Mouse (Mus musculus) olfactory bulb, adult 2 months (tissue): Measurements from ENCODE around the gene Gk. TPM values are rescaled to one million over a fixed set of nuclear protein-coding genes. Genes with fewer than 3 reads are reported as not detected.

Experiments
- H3K27ac ChIP-seq: fragments of 200-500 bp; 2 replicates; pipeline ENCODE4 v1.5.1; 2012; ENCODE audit warnings: low read depth, low read length; ENCODE audit not compliant: insufficient read depth
- H3K4me1 ChIP-seq: fragments of 200-500 bp; 2 replicates; pipeline ENCODE4 v1.6.1; 2012; ENCODE audit warnings: low read length; ENCODE audit not compliant: control insufficient read depth, insufficient read depth
- H3K4me3 ChIP-seq: fragments of 200-500 bp; 2 replicates; pipeline ENCODE4 v1.5.1; 2012; ENCODE audit warnings: mild to moderate bottlenecking, low read depth, low read length, moderate library complexity; ENCODE audit not compliant: insufficient read depth
- CTCF ChIP-seq: fragments of 200-500 bp; IDR thresholded peaks from 2 replicates; pipeline ENCODE4 v1.5.1; 2012; ENCODE audit warnings: low read depth, mild to moderate bottlenecking, low read length, moderate library complexity; ENCODE audit not compliant: insufficient read depth
- POLR2A ChIP-seq: fragments of 200-500 bp; IDR thresholded peaks from 2 replicates; pipeline ENCODE4 v1.6.1; 2012; ENCODE audit warnings: mild to moderate bottlenecking, low read depth, low read length, moderate library complexity; ENCODE audit not compliant: insufficient read depth
- WGBS: fragments of 180-500 bp; shearing (Covaris S2); methylation state at CpG from one replicate; pipeline ENCODE4 v1.1.7; 2018; 5-methylcytosine and 5-hydroxymethylcytosine counted together
- polyA plus RNA-seq: library from polyadenylated mRNA; stranded (reverse); fragments of >200 nt; gene quantifications from 2 replicates; pipeline ENCODE4 v1.2.4, GENCODE M21; 2012; ENCODE audit warnings: low replicate concordance; ENCODE audit not compliant: missing spikeins, insufficient read depth, insufficient read length

The Gk gene
- not detected in 2 replicates for polyA plus RNA-seq

DNA sequence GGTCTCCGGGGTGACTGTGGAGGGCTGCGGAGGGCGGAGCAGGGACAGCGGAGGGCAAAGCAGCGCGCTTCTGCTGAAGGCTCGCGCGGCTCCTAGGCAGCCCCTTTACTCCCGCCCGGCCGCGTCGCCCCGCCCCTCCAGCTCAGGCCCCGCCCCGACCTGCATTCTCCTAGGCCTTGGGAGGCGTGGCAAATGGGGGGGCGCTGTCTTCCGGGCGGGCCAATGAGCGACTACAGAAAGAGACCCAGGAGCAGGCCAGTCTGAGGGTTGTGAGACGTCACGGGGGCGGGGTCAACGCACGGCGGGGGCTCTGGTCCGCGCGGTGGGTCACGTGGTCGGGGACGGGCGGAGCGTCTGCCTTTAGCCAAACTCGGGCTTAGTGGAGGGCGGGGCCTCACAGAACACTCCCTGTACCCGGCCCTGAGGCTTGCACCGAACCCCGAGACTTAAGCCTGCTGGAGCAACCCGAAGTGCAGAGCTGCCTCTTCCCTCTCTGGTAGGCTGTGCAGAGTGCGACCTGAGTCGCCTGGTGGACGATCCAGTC, at the start of gene Gk:
TSS of gene Gk (minus strand) at position 276 of the 544 bp plus-strand sequence.
- Histone ChIP-seq H3K4me1 (no peaks in the 10 kb centered on the region), H3K27ac (peak within 1 kb of the TSS; percentile 82)
- peak; percentile 36; the same call in 1 of the 2 replicates for TF ChIP-seq POLR2A
- no peak for TF ChIP-seq CTCF

DNA sequence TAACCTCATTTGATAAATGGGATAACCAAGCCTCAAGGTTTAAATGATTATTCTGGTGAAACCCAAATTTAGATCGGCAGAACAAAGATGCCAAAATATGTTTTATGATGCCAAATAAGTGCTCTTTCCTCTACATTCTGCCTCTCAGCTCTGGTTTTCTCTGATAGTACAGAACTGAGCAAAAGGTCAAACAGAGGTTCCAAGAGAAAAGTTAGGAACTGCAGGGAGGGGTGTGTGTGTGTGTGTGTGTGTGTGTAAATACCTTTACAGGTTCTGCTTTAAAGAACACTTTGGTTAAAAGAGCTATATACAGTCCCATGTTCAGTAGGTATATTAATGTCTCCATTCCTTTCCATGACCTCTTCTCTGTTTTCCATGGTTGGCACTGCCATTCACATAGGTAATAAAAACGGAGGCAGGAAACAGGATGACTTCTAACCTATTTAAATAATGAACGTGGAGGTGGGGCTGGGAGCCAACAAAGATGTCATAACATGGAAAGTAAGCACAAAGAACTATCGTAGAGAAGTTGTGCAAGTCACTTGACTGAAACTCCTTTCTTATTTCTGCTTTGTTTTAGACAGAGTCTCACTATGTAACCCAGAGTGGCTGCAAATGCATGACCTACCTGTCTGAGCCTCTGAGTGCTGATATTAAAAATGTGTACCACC, 28.2 kb upstream of the Gk start:
- TF ChIP-seq POLR2A, result no peak
- TF ChIP-seq CTCF, result no peak
- 71% methylated on average over 4 of the region's 4 CpGs for WGBS

More for the DNA sequence above, at the start of gene Gk:
- peak within 1 kb of the TSS; percentile 95 for H3K4me3 ChIP-seq
- 10% methylated on average over 44 of the region's 45 CpGs for WGBS

GRCm38 (mm10) chrX:85803006-85803405, 26.4 kb upstream of the Gk start:
- Histone ChIP-seq H3K4me1 (no peaks in the 10 kb centered on the region), H3K4me3 (no peak overlapping the region), H3K27ac (no peak overlapping the region)
- TF ChIP-seq POLR2A (no peak), CTCF (no peak)

More for the DNA sequence above, 28.2 kb upstream of the Gk start:
- H3K4me1 ChIP-seq, result no peaks in the 10 kb centered on the region
- no peak overlapping the region for H3K4me3 ChIP-seq
- no peak overlapping the region for H3K27ac ChIP-seq

- TF ChIP-seq CTCF (no peak), POLR2A (no peak)
Observed at GRCm38 (mm10) chrX:85797449-85797848, 20.8 kb upstream of the Gk start.

GRCm38 (mm10) chrX:85778346-85778745, 1.7 kb upstream of the Gk start:
- Histone ChIP-seq H3K4me3 (no peak overlapping the region), H3K4me1 (no peaks in the 10 kb centered on the region), H3K27ac (no peak overlapping the region)
- WGBS, result 67% methylated on average over 3 of the region's 3 CpGs
- TF ChIP-seq CTCF (no peak), POLR2A (no peak)

More at GRCm38 (mm10) chrX:85797449-85797848, 20.8 kb upstream of the Gk start:
- H3K4me1 ChIP-seq, result no peaks in the 10 kb centered on the region
- H3K27ac ChIP-seq, result no peak overlapping the region
- WGBS, result 94% methylated on average over 2 of the region's 2 CpGs
- H3K4me3 ChIP-seq, result no peak overlapping the region

- 19% methylated on average over 17 of the region's 17 CpGs for WGBS
- TF ChIP-seq CTCF, result no peak
- Histone ChIP-seq H3K4me1 (no peaks in the 10 kb centered on the region), H3K4me3 (peak overlapping the region; percentile 95), H3K27ac (peak overlapping the region; percentile 79)
Observed at GRCm38 (mm10) chrX:85777141-85777540, 522 bp upstream of the Gk start.

DNA sequence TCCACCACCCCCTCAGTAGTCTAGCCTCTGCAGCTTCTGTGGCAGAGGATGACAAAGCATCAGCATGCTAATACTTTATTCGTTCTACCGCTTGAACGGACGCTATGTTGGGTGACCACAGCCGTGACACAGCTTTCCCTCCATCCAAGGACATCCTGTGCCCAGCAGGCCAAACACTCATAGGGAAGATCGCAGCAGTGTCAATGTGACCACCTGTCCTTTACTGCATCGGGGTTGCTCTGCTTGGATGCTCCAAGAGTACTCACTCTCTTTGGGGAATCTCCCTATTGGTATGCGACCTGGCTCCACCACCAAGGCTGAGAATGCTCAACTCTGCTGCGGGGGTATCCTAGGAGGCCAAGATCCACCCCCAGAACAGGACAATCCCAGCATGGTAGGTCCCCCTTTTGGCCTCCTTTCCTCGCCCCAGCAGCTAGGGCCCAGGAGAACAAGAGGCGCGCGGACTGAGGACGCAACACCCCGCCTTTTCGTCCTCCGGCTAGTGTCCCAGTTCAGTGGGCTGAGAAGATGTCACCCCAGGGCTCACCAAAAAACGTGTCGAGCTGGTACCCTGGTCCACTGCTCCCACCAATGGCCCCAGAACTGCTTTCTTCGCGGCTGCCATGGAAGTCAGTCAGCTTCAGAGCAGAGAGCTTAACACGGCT, 608 bp downstream of the Gk start:
- no peak for TF ChIP-seq CTCF
- TF ChIP-seq POLR2A, result no peak
- no peaks in the 10 kb centered on the region for H3K4me1 ChIP-seq
- WGBS, result 25% methylated on average over 22 of the region's 22 CpGs

DNA sequence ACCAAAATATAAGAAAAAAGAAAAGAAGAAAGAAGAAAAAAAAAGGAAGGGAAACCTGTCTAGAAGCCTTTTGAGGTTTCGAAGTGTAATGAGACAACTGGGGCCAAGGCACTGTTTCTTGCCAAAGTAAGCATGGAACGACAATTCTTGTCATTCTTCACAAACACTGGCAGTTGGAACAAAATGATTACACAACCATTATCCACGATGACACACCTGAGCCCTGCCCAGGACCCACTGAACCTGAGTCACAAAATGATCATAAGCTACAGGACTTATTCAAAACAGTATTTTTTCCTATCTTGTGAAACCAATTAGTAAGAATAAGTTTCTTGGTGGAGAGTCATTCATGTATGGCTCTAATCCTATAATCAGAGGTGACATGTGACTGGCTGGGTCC, 5.3 kb downstream of the Gk start:
- no peak for TF ChIP-seq CTCF
- no peak for TF ChIP-seq POLR2A
- H3K4me3 ChIP-seq, result no peak overlapping the region
- H3K27ac ChIP-seq, result no peak overlapping the region
- H3K4me1 ChIP-seq, result no peaks in the 10 kb centered on the region
- 62% methylated on average over 3 of the region's 3 CpGs for WGBS

More for the DNA sequence above, 608 bp downstream of the Gk start:
- Histone ChIP-seq H3K27ac (peak overlapping the region; percentile 82), H3K4me3 (peak overlapping the region; percentile 95)

GRCm38 (mm10) chrX:85770747-85771146, 5.9 kb downstream of the Gk start:
- H3K27ac ChIP-seq, result no peak overlapping the region
- no peak overlapping the region for H3K4me3 ChIP-seq
- WGBS, result 92% methylated on average over 3 of the region's 3 CpGs
- H3K4me1 ChIP-seq, result no peaks in the 10 kb centered on the region
- no peak for TF ChIP-seq POLR2A
